Mouse (Mus musculus) lung, embryonic 14.5 days (tissue): ENCODE measurements around the gene Prkn. TPM values are rescaled to one million over a fixed set of nuclear protein-coding genes. Genes with fewer than 3 reads are reported as not detected.

Experiments used
- ATAC-seq: fragments of 200-750 bp; cut with Nextera tagmentation; 2 replicates; pipeline ENCODE4 v1.8.0; 2017; ENCODE audit warnings: mild to moderate bottlenecking, moderate TSS enrichment, moderate library complexity; ENCODE audit not compliant: insufficient read depth
- DNase-seq: peaks from one replicate; pipeline ENCODE4 v3.0.0-alpha.2; 2015
- H3K27ac ChIP-seq: fragments of 300-500 bp; sonication (generic); 2 replicates; pipeline ENCODE4 v1.5.1; 2014; ENCODE audit warnings: low read depth, mild to moderate bottlenecking, moderate library complexity
- H3K27me3 ChIP-seq: fragments of 300-500 bp; sonication (generic); 2 replicates; pipeline ENCODE4 v1.6.1; 2014; ENCODE audit warnings: low read length, control low read depth; ENCODE audit not compliant: insufficient read depth
- H3K36me3 ChIP-seq: fragments of 300-500 bp; sonication (generic); 2 replicates; pipeline ENCODE4 v1.6.1; 2014; ENCODE audit warnings: control low read depth; ENCODE audit not compliant: insufficient read depth
- H3K4me1 ChIP-seq: fragments of 300-500 bp; sonication (generic); 2 replicates; pipeline ENCODE4 v1.6.1; 2014; ENCODE audit warnings: antibody characterized with exemption, control low read depth; ENCODE audit not compliant: insufficient read depth
- H3K4me2 ChIP-seq: fragments of 300-500 bp; sonication (generic); 2 replicates; pipeline ENCODE4 v1.6.1; 2014; ENCODE audit warnings: mild to moderate bottlenecking
- H3K4me3 ChIP-seq: fragments of 300-500 bp; sonication (generic); 2 replicates; pipeline ENCODE4 v1.5.1; 2014; ENCODE audit warnings: low read depth, low read length
- H3K9ac ChIP-seq: fragments of 300-500 bp; sonication (generic); 2 replicates; pipeline ENCODE4 v1.6.1; 2014
- H3K9me3 ChIP-seq: fragments of 300-500 bp; sonication (generic); 2 replicates; pipeline ENCODE4 v1.6.1; 2016; ENCODE audit warnings: low read depth, low read length, control low read depth
- CTCF ChIP-seq: IDR thresholded peaks from 2 replicates; pipeline ENCODE4 v1.5.1; 2016; ENCODE audit warnings: antibody characterized with exemption, low read depth
- WGBS: fragments of 180-500 bp; shearing (Covaris S2); extraction: QIAGEN DNeasy Blood & Tissue Kit; methylation state at CpG from one replicate; pipeline ENCODE4 v1.1.7; 2014; 5-methylcytosine and 5-hydroxymethylcytosine counted together
- polyA plus RNA-seq: library from polyadenylated mRNA; unstranded; fragments of >200 nt; fragmentation: Nextera tagmentation; extraction: Ambion mirVana; gene quantifications from 2 replicates; pipeline ENCODE4 v1.2.1, GENCODE M21; 2014

Gene Prkn
- polyA plus RNA-seq, 1 experiment from 2014 or later, result 1.0 TPM

DNA sequence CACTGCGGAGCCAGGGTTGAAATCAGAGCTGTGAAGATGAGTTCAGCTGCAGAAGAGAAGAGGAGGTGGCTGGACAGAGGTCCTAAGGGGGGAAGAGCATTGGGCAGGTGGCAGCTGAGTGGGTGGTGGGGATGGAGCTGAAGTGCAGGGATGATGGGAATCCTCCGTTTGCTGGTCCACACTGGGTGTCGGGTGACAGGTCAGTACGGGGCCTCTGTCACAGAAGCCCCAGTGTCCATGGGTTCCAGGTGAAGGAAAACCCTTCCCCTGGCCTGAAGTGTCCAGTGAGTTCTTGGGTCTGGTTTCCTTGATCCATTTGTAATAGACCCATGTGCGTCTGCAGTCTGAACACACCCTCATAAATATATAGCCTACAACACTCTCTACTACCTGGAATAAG, 1195.2 kb downstream of the Prkn start:
- no peaks in the 10 kb centered on the region for H3K9me3 ChIP-seq
- H3K27me3 ChIP-seq, result peaks cover 3% of the 10 kb centered on the region; the same call in 1 of the 2 replicates
- DNase-seq (no peak), ATAC-seq (no peak)
- WGBS, result 31% methylated on average over 5 of the region's 5 CpGs
- no peak overlapping the region for H3K27ac ChIP-seq
- no peak for TF ChIP-seq CTCF
- peaks cover 5% of the 10 kb centered on the region; the same call in 1 of the 2 replicates for H3K4me1 ChIP-seq
- no peak overlapping the region for H3K9ac ChIP-seq
- H3K4me3 ChIP-seq, result no peak overlapping the region
- no peaks in the 10 kb centered on the region for H3K36me3 ChIP-seq
- no peak overlapping the region for H3K4me2 ChIP-seq

DNA sequence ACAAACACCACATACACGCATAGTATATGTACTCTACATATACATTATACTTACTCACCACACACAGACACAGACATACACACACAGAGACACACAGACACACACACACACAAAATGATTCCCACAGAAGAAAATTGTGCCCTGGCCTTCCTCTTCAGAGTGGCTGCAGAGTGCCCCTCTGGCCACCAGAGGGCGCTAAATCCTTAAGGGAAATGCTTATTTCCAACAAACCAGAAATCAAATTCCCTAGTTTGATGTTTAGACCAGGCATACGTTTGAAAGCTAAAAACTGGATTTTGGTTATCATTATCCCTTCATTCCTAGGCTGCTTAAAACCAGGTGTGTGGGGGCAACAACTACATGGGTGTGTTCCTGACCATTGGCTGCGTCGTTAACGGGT, 1196.0 kb downstream of the Prkn start:
- ATAC-seq, result 0 out of 2 replicates have a peak, but pooled peaks have one; percentile 8
- Histone ChIP-seq H3K4me3 (no peak overlapping the region), H3K27me3 (peaks cover 3% of the 10 kb centered on the region; the same call in 1 of the 2 replicates), H3K9ac (no peak overlapping the region), H3K27ac (no peak overlapping the region), H3K4me2 (no peak overlapping the region), H3K4me1 (0 out of 2 replicates have a peak, but pooled peaks cover 4% of the 10 kb centered on the region), H3K36me3 (no peaks in the 10 kb centered on the region), H3K9me3 (no peaks in the 10 kb centered on the region)
- DNase-seq, result peak; percentile 94
- peak; percentile 96 for TF ChIP-seq CTCF
- 44% methylated on average over 6 of the region's 6 CpGs for WGBS

- no peaks in the 10 kb centered on the region for H3K9me3 ChIP-seq
- H3K4me3 ChIP-seq, result no peak overlapping the region
- no peak for DNase-seq
- H3K9ac ChIP-seq, result no peak overlapping the region
- ATAC-seq, result peak; percentile 11; the same call in 1 of the 2 replicates
- H3K27me3 ChIP-seq, result peaks cover 3% of the 10 kb centered on the region; the same call in 1 of the 2 replicates
- TF ChIP-seq CTCF, result no peak
- H3K36me3 ChIP-seq, result no peaks in the 10 kb centered on the region
- no peaks in the 10 kb centered on the region for H3K4me1 ChIP-seq
- WGBS, result 67% methylated on average over 5 of the region's 5 CpGs
- no peak overlapping the region for H3K27ac ChIP-seq
- H3K4me2 ChIP-seq, result no peak overlapping the region
Observed at GRCm38 (mm10) chr17:12037065-12037464, 1196.9 kb downstream of the Prkn start.

GRCm38 (mm10) chr17:12037574-12037973, 1197.4 kb downstream of the Prkn start:
- WGBS, result 89% methylated on average over 2 of the region's 2 CpGs
- H3K27ac ChIP-seq, result no peak overlapping the region
- no peaks in the 10 kb centered on the region for H3K36me3 ChIP-seq
- H3K4me1 ChIP-seq, result no peaks in the 10 kb centered on the region
- no peak overlapping the region for H3K9ac ChIP-seq
- ATAC-seq, result peak; percentile 22; the same call in 1 of the 2 replicates
- DNase-seq, result no peak
- H3K4me3 ChIP-seq, result no peak overlapping the region
- no peak for TF ChIP-seq CTCF
- peaks cover 3% of the 10 kb centered on the region; the same call in 1 of the 2 replicates for H3K27me3 ChIP-seq
- no peaks in the 10 kb centered on the region for H3K9me3 ChIP-seq
- no peak overlapping the region for H3K4me2 ChIP-seq

- Histone ChIP-seq H3K27me3 (peaks cover 3% of the 10 kb centered on the region; the same call in 1 of the 2 replicates), H3K36me3 (no peaks in the 10 kb centered on the region), H3K4me3 (no peak overlapping the region), H3K4me2 (no peak overlapping the region), H3K4me1 (no peaks in the 10 kb centered on the region), H3K27ac (no peak overlapping the region; the same call in 1 of the 2 replicates), H3K9ac (no peak overlapping the region), H3K9me3 (no peaks in the 10 kb centered on the region)
- DNase-seq (no peak), ATAC-seq (no peak; the same call in 1 of the 2 replicates)
- WGBS, result 59% methylated on average over 6 of the region's 6 CpGs
- TF ChIP-seq CTCF, result no peak
Observed at GRCm38 (mm10) chr17:12038499-12038898, 1198.3 kb downstream of the Prkn start.

DNA sequence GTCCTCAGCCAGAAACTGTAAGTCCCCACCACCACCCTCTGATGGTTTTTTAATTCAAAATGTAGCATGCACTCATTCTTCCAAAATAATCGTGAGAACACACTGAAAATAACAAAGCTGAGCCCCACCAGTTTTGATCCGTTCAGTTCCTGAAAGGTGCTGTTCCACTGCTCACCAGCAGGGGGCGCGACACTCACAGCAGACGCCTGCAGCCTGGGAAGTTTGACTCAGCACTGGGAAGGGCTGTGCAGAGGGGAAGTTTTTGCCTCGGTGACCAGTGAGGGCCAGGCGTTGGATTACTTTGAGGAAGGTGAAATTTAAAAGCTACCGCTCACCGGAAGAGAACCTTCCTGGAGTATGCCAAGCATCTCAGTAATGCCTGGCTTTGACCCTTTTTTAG, 1199.0 kb downstream of the Prkn start:
- ATAC-seq (peak; percentile 70), DNase-seq (peak; percentile 93)
- Histone ChIP-seq H3K9ac (no peak overlapping the region), H3K27me3 (peaks cover 3% of the 10 kb centered on the region; the same call in 1 of the 2 replicates), H3K27ac (no peak overlapping the region), H3K4me2 (no peak overlapping the region), H3K36me3 (no peaks in the 10 kb centered on the region), H3K4me1 (no peaks in the 10 kb centered on the region), H3K4me3 (no peak overlapping the region), H3K9me3 (no peaks in the 10 kb centered on the region)
- TF ChIP-seq CTCF, result peak; percentile 99
- 2% methylated on average over 9 of the region's 9 CpGs for WGBS

DNA sequence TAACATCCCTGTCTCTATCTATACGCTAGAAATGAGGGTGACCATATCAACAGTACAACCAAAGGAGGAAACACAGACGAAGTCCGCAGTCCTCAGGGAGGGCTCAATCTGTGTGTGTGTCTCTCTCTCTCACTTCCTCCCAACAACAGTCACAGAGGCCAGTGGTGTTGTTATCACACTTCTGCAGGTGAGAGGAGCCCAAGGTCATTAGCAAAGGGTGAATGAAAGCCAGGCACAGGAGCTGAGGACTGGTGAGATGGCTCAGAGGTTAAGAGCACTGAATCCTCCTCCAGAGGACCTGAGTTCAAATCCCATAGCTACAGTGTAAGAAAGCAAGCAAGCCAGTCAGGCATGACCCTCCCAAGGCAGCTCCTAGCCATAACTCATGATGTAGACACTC, 1199.7 kb downstream of the Prkn start:
- DNase-seq (no peak), ATAC-seq (no peak)
- 74% methylated on average over 3 of the region's 3 CpGs for WGBS
- no peak overlapping the region for H3K27ac ChIP-seq
- H3K27me3 ChIP-seq, result peaks cover 3% of the 10 kb centered on the region; the same call in 1 of the 2 replicates
- H3K36me3 ChIP-seq, result no peaks in the 10 kb centered on the region
- no peak for TF ChIP-seq CTCF
- no peak overlapping the region for H3K4me2 ChIP-seq
- H3K9ac ChIP-seq, result no peak overlapping the region
- no peaks in the 10 kb centered on the region for H3K9me3 ChIP-seq
- no peak overlapping the region for H3K4me3 ChIP-seq
- H3K4me1 ChIP-seq, result no peaks in the 10 kb centered on the region
